Mouse (Mus musculus) cortical plate, adult 2 months (tissue): ENCODE data around the gene Tnc. TPM values are rescaled to one million over a fixed set of nuclear protein-coding genes. Genes with fewer than 3 reads are reported as not detected.

Experiments used
- H3K27ac ChIP-seq: fragments of 200-500 bp; 2 replicates; pipeline ENCODE4 v1.5.1; 2012; ENCODE audit warnings: low read length, control low read depth, inconsistent platforms; ENCODE audit not compliant: insufficient read depth
- H3K4me1 ChIP-seq: fragments of 200-500 bp; 2 replicates; pipeline ENCODE4 v1.6.1; 2011; ENCODE audit warnings: low read length; ENCODE audit not compliant: control insufficient read depth, insufficient read depth
- H3K4me3 ChIP-seq: fragments of 200-500 bp; 2 replicates; pipeline ENCODE4 v1.5.1; 2011; ENCODE audit warnings: mild to moderate bottlenecking, low read length, control low read depth; ENCODE audit not compliant: insufficient read depth
- CTCF ChIP-seq: fragments of 200-500 bp; IDR thresholded peaks from 2 replicates; pipeline ENCODE4 v1.5.1; 2011; ENCODE audit warnings: mild to moderate bottlenecking, control low read depth, low read length; ENCODE audit not compliant: insufficient read depth; ENCODE audit errors: extremely low read depth
- POLR2A ChIP-seq: fragments of 200-500 bp; IDR thresholded peaks from 2 replicates; pipeline ENCODE4 v1.6.1; 2011; ENCODE audit warnings: mild to moderate bottlenecking, low read length, control low read depth; ENCODE audit not compliant: insufficient read depth; ENCODE audit errors: extremely low read depth
- polyA plus RNA-seq: library from polyadenylated mRNA; depleted of rRNA; stranded (reverse); fragments of >200 nt; gene quantifications from 2 replicates; pipeline ENCODE4 v1.2.3, GENCODE M21; 2012

Gene Tnc
- polyA plus RNA-seq, 1 experiment = 1.7 TPM

GRCm38 (mm10) chr4:64003677-64004076 is 43.1 kb downstream of the Tnc start:
- TF ChIP-seq CTCF (no peak), POLR2A (no peak)
- Histone ChIP-seq H3K4me1 (no peaks in the 10 kb centered on the region), H3K27ac (no peak overlapping the region), H3K4me3 (no peak overlapping the region)

- Histone ChIP-seq H3K4me3 (no peak overlapping the region), H3K27ac (no peak overlapping the region), H3K4me1 (no peaks in the 10 kb centered on the region)
- no peak for TF ChIP-seq CTCF
- TF ChIP-seq POLR2A = no peak
Observed at GRCm38 (mm10) chr4:64002168-64002567, 44.6 kb downstream of the Tnc start.

GRCm38 (mm10) chr4:64000788-64001187 is 46.0 kb downstream of the Tnc start:
- Histone ChIP-seq H3K4me1 (no peaks in the 10 kb centered on the region), H3K27ac (no peak overlapping the region), H3K4me3 (no peak overlapping the region)
- TF ChIP-seq CTCF = no peak
- no peak for TF ChIP-seq POLR2A

- TF ChIP-seq CTCF (no peak), POLR2A (no peak)
- H3K4me3 ChIP-seq = no peak overlapping the region
- no peak overlapping the region for H3K27ac ChIP-seq
- no peaks in the 10 kb centered on the region for H3K4me1 ChIP-seq
Observed at GRCm38 (mm10) chr4:64000293-64000692, 46.5 kb downstream of the Tnc start.

- TF ChIP-seq POLR2A (no peak), CTCF (no peak)
- Histone ChIP-seq H3K27ac (no peak overlapping the region), H3K4me3 (no peak overlapping the region), H3K4me1 (no peaks in the 10 kb centered on the region)
Observed at GRCm38 (mm10) chr4:63993462-63994113, 53.2 kb downstream of the Tnc start.

- Histone ChIP-seq H3K4me1 (no peaks in the 10 kb centered on the region), H3K4me3 (no peak overlapping the region), H3K27ac (no peak overlapping the region)
- TF ChIP-seq POLR2A (no peak), CTCF (no peak)
Observed at GRCm38 (mm10) chr4:63990216-63990615, 56.6 kb downstream of the Tnc start.

- TF ChIP-seq CTCF = no peak
- TF ChIP-seq POLR2A = no peak
- Histone ChIP-seq H3K27ac (no peak overlapping the region), H3K4me1 (no peaks in the 10 kb centered on the region)
Observed at GRCm38 (mm10) chr4:63988090-63988489, 58.7 kb downstream of the Tnc start.

GRCm38 (mm10) chr4:63986576-63986975 is 60.2 kb downstream of the Tnc start:
- Histone ChIP-seq H3K4me3 (no peak overlapping the region), H3K27ac (no peak overlapping the region), H3K4me1 (no peaks in the 10 kb centered on the region)
- TF ChIP-seq POLR2A (no peak), CTCF (no peak)

More at GRCm38 (mm10) chr4:63988090-63988489, 58.7 kb downstream of the Tnc start:
- no peak overlapping the region for H3K4me3 ChIP-seq

- Histone ChIP-seq H3K27ac (no peak overlapping the region), H3K4me1 (no peaks in the 10 kb centered on the region), H3K4me3 (no peak overlapping the region)
- TF ChIP-seq CTCF = no peak
- no peak for TF ChIP-seq POLR2A
Observed at GRCm38 (mm10) chr4:63983098-63983445, 63.7 kb downstream of the Tnc start.

GRCm38 (mm10) chr4:63982425-63983097 is 64.3 kb downstream of the Tnc start:
- TF ChIP-seq POLR2A = no peak
- no peak for TF ChIP-seq CTCF
- Histone ChIP-seq H3K4me1 (no peaks in the 10 kb centered on the region), H3K27ac (no peak overlapping the region), H3K4me3 (no peak overlapping the region)
